Mouse (Mus musculus) neural tube, embryonic 14.5 days (tissue): ENCODE measurements around the gene Adora3. TPM values are rescaled to one million over a fixed set of nuclear protein-coding genes. Genes with fewer than 3 reads are reported as not detected.

Experiments used
- polyA plus RNA-seq: library from polyadenylated mRNA; unstranded; fragments of >200 nt; fragmentation: Nextera tagmentation; extraction: Ambion mirVana; gene quantifications from 2 replicates; pipeline ENCODE4 v1.2.1, GENCODE M21; 2014

The Adora3 gene
- polyA plus RNA-seq, 1 experiment from 2014 or later, result 0.15 TPM

Other genes starting within 250 kb of the Adora3 start
- 22.2 and 25.7 TPM in 2 replicates for gene Ddx20, start 183.3 kb upstream of the Adora3 start, polyA plus RNA-seq
- gene Inka2, start 166.3 kb upstream of the Adora3 start, polyA plus RNA-seq, result 3.1 and 3.6 TPM in 2 replicates
- gene Rap1a, start 69.5 kb upstream of the Adora3 start, polyA plus RNA-seq, result 62.8 and 67.5 TPM in 2 replicates
- 0.23 TPM in 1 of 2 replicates, not detected in the other for gene Tmigd3, start within 50 bp of the Adora3 start, polyA plus RNA-seq
- gene I830077J02Rik, start 61.8 kb downstream of the Adora3 start, polyA plus RNA-seq, result 0.37 and 0.46 TPM in 2 replicates
- 89.6 and 91.4 TPM in 2 replicates for gene Wdr77, start 88.5 kb downstream of the Adora3 start, polyA plus RNA-seq
- gene Atp5f1, start 89.2 kb downstream of the Adora3 start, polyA plus RNA-seq, result 594 and 601 TPM in 2 replicates
- gene Ovgp1, start 102.9 kb downstream of the Adora3 start, polyA plus RNA-seq, result 5.9 and 7.0 TPM in 2 replicates
- gene Pifo, start 143.8 kb downstream of the Adora3 start, polyA plus RNA-seq, result 3.1 and 3.6 TPM in 2 replicates
- gene Chil5, start 162.0 kb downstream of the Adora3 start, polyA plus RNA-seq, result not detected in 2 replicates
- 0.79 and 1.4 TPM in 2 replicates for gene Chia1, start 242.4 kb downstream of the Adora3 start, polyA plus RNA-seq